Mouse (Mus musculus) liver, embryonic 14.5 days (tissue): ENCODE results near the gene Hmx3. TPM values are rescaled to one million over a fixed set of nuclear protein-coding genes. Genes with fewer than 3 reads are reported as not detected.

Experiments
- ATAC-seq: fragments of 200-750 bp; cut with Nextera tagmentation; 2 replicates; pipeline ENCODE4 v1.8.0; 2017; ENCODE audit warnings: moderate number of reproducible peaks, mild to moderate bottlenecking, moderate library complexity; ENCODE audit not compliant: insufficient read depth
- DNase-seq, 3 experiments: peaks; one replicate each; pipeline ENCODE4 v3.0.0-alpha.2; 2012 to 2013; ENCODE audit warnings: low read depth in 3 of 3, low spot score in 3 of 3
- H3K27ac ChIP-seq: fragments of 300-500 bp; sonication (generic); 2 replicates; pipeline ENCODE4 v1.5.1; 2014; ENCODE audit warnings: moderate library complexity, mild to moderate bottlenecking, control low read depth, inconsistent platforms
- H3K27me3 ChIP-seq: fragments of 300-500 bp; sonication (generic); 2 replicates; pipeline ENCODE4 v1.6.1; 2014; ENCODE audit warnings: mild to moderate bottlenecking, low read length, moderate library complexity; ENCODE audit not compliant: control insufficient read depth, insufficient read depth
- H3K36me3 ChIP-seq: fragments of 300-500 bp; sonication (generic); replicated peaks from 2 replicates; pipeline ENCODE4 v1.6.1; 2014; ENCODE audit warnings: low read depth; ENCODE audit not compliant: control insufficient read depth, insufficient read depth
- H3K4me1 ChIP-seq, 2 experiments: fragments of 200-500 bp in 1 of 2; fragments of 300-500 bp in 1 of 2; sonication (generic) in 1 of 2; replicated peaks; 2 replicates each; pipeline ENCODE4 v1.6.1; 2012 to 2014; ENCODE audit warnings: antibody characterized with exemption in 1 of 2, inconsistent platforms in 1 of 2, low read length in 1 of 2; ENCODE audit not compliant: control insufficient read depth in 2 of 2, insufficient read depth in 2 of 2
- H3K4me2 ChIP-seq: fragments of 300-500 bp; sonication (generic); 2 replicates; pipeline ENCODE4 v1.6.1; 2014; ENCODE audit warnings: low read depth, mild to moderate bottlenecking, control low read depth, moderate library complexity
- H3K4me3 ChIP-seq, 2 experiments: fragments of 200-500 bp in 1 of 2; fragments of 300-500 bp in 1 of 2; sonication (generic) in 1 of 2; 2 replicates each; pipeline ENCODE4 v1.5.1; 2012 to 2014; ENCODE audit warnings: low read depth in 2 of 2, low read length in 2 of 2, mild to moderate bottlenecking in 2 of 2, control low read depth in 1 of 2, inconsistent platforms in 1 of 2, moderate library complexity in 1 of 2; ENCODE audit not compliant: insufficient read depth in 1 of 2
- H3K9ac ChIP-seq: fragments of 300-500 bp; sonication (generic); replicated peaks from 2 replicates; pipeline ENCODE4 v1.6.1; 2014; ENCODE audit warnings: mild to moderate bottlenecking, control low read depth, moderate library complexity
- H3K9me3 ChIP-seq: fragments of 300-500 bp; sonication (generic); 2 replicates; pipeline ENCODE4 v1.6.1; 2016; ENCODE audit warnings: low read length, mixed read lengths; ENCODE audit not compliant: control insufficient read depth
- CTCF ChIP-seq: IDR thresholded peaks from 2 replicates; pipeline ENCODE4 v1.5.1; 2016; ENCODE audit warnings: antibody characterized with exemption, low read depth, control low read depth
- EP300 ChIP-seq: IDR thresholded peaks from 2 replicates; pipeline ENCODE4 v1.6.1; 2016; ENCODE audit warnings: antibody characterized with exemption, low read depth
- WGBS: fragments of 180-500 bp; shearing (Covaris S2); extraction: QIAGEN DNeasy Blood & Tissue Kit; methylation state at CpG from one replicate; pipeline ENCODE4 v1.1.7; 2014; ENCODE audit not compliant: insufficient replicate concordance; 5-methylcytosine and 5-hydroxymethylcytosine counted together
- polyA plus RNA-seq, 2 experiments: library from polyadenylated mRNA; depleted of rRNA in 1 of 2; stranded (reverse) in 1 of 2; unstranded in 1 of 2; fragments of >200 nt; fragmentation: Nextera tagmentation in 1 of 2; extraction: Ambion mirVana in 1 of 2; gene quantifications; 2 replicates each; pipeline versions ENCODE4 v1.2.1 to v1.2.3; 2012 to 2014

Hmx3 gene
- polyA plus RNA-seq, 2 experiments: not detected

- ATAC-seq (no peak), DNase-seq (no peak)
- Histone ChIP-seq H3K4me1 (0 out of 4 replicates have a peak, but pooled peaks cover 0 to 1% of the 10 kb centered on the region in 2 experiments), H3K4me3 (no peak overlapping the region), H3K9me3 (no peaks in the 10 kb centered on the region), H3K27ac (no peak overlapping the region), H3K4me2 (no peak overlapping the region), H3K9ac (no peak overlapping the region), H3K27me3 (no peaks in the 10 kb centered on the region), H3K36me3 (no peaks in the 10 kb centered on the region)
- 67% methylated on average over 9 of the region's 9 CpGs for WGBS
- TF ChIP-seq EP300 (no peak), CTCF (no peak)
Observed at GRCm38 (mm10) chr7:131582178-131582577, 39.5 kb downstream of the Hmx3 start.

GRCm38 (mm10) chr7:131585551-131585950 is 42.9 kb downstream of the Hmx3 start:
- no peaks in the 10 kb centered on the region for H3K27me3 ChIP-seq
- H3K36me3 ChIP-seq: no peaks in the 10 kb centered on the region
- 73% methylated on average over 5 of the region's 5 CpGs for WGBS
- no peak overlapping the region for H3K4me2 ChIP-seq
- H3K4me3 ChIP-seq: no peak overlapping the region
- ATAC-seq (no peak), DNase-seq (no peak)
- no peak overlapping the region for H3K27ac ChIP-seq
- no peak for TF ChIP-seq EP300
- TF ChIP-seq CTCF: no peak
- no peaks in the 10 kb centered on the region for H3K4me1 ChIP-seq
- H3K9ac ChIP-seq: no peak overlapping the region
- H3K9me3 ChIP-seq: no peaks in the 10 kb centered on the region

Other genes with a start within 250 kb of the Hmx3 start
- 0.03 TPM in 1 of 2 replicates, not detected in the other for gene Cuzd1, start 220.6 kb upstream of the Hmx3 start, polyA plus RNA-seq (2012; rRNA removed)
- not detected in 2 replicates for gene Cuzd1, start 220.6 kb upstream of the Hmx3 start, polyA plus RNA-seq (2014; fragmentation: Nextera tagmentation; extraction: Ambion mirVana)
- gene Fam24b, start 213.4 kb upstream of the Hmx3 start, polyA plus RNA-seq (2012; rRNA removed): 0.37 TPM in 1 of 2 replicates, not detected in the other
- not detected in 2 replicates for gene Fam24b, start 213.4 kb upstream of the Hmx3 start, polyA plus RNA-seq (2014; fragmentation: Nextera tagmentation; extraction: Ambion mirVana)
- gene Fam24a, start 209.0 kb upstream of the Hmx3 start, polyA plus RNA-seq (2012; rRNA removed): not detected in 2 replicates
- gene Fam24a, start 209.0 kb upstream of the Hmx3 start, polyA plus RNA-seq (2014; fragmentation: Nextera tagmentation; extraction: Ambion mirVana): not detected in 2 replicates
- 2.8 and 4.6 TPM in 2 replicates for gene 2310057M21Rik, start 180.1 kb upstream of the Hmx3 start, polyA plus RNA-seq (2012; rRNA removed)
- 7.7 and 9.2 TPM in 2 replicates for gene 2310057M21Rik, start 180.1 kb upstream of the Hmx3 start, polyA plus RNA-seq (2014; fragmentation: Nextera tagmentation; extraction: Ambion mirVana)
- gene Pstk, start 171.7 kb upstream of the Hmx3 start, polyA plus RNA-seq (2012; rRNA removed): 14.5 and 15.9 TPM in 2 replicates
- 22.9 and 23.2 TPM in 2 replicates for gene Pstk, start 171.7 kb upstream of the Hmx3 start, polyA plus RNA-seq (2014; fragmentation: Nextera tagmentation; extraction: Ambion mirVana)
- 7.7 and 9.5 TPM in 2 replicates for gene Ikzf5, start 132.3 kb upstream of the Hmx3 start, polyA plus RNA-seq (2012; rRNA removed)
- 14.3 and 16.0 TPM in 2 replicates for gene Ikzf5, start 132.3 kb upstream of the Hmx3 start, polyA plus RNA-seq (2014; fragmentation: Nextera tagmentation; extraction: Ambion mirVana)
- gene Acadsb, start 132.3 kb upstream of the Hmx3 start, polyA plus RNA-seq (2012; rRNA removed): 3.2 and 4.5 TPM in 2 replicates
- gene Acadsb, start 132.3 kb upstream of the Hmx3 start, polyA plus RNA-seq (2014; fragmentation: Nextera tagmentation; extraction: Ambion mirVana): 30.2 and 33.6 TPM in 2 replicates
- not detected in 2 replicates for gene Hmx2, start 5.9 kb downstream of the Hmx3 start, polyA plus RNA-seq (2012; rRNA removed)
- gene Hmx2, start 5.9 kb downstream of the Hmx3 start, polyA plus RNA-seq (2014; fragmentation: Nextera tagmentation; extraction: Ambion mirVana): not detected in 2 replicates
- 67.4 and 84.4 TPM in 2 replicates for gene Bub3, start 17.4 kb downstream of the Hmx3 start, polyA plus RNA-seq (2012; rRNA removed)
- 105 and 110 TPM in 2 replicates for gene Bub3, start 17.4 kb downstream of the Hmx3 start, polyA plus RNA-seq (2014; fragmentation: Nextera tagmentation; extraction: Ambion mirVana)